Mouse (Mus musculus) midbrain, embryonic 10.5 days (tissue): Measurements from ENCODE around the gene Entpd1. TPM values are rescaled to one million over a fixed set of nuclear protein-coding genes. Genes with fewer than 3 reads are reported as not detected.
"Not testable (repeated sequence)": the region's sequence is repeated elsewhere in the genome, so short reads cannot be mapped to it uniquely, and the experiment has no call there.

Experiments used
- DNase-seq: peaks from one replicate; pipeline ENCODE4 v3.0.0-alpha.2; 2017; ENCODE audit warnings: low spot score
- H3K27ac ChIP-seq: fragments of 300-500 bp; sonication (generic); replicated peaks from 2 replicates; pipeline ENCODE4 v1.5.1; 2016; ENCODE audit warnings: mild to moderate bottlenecking
- H3K27me3 ChIP-seq: fragments of 300-500 bp; sonication (generic); 2 replicates; pipeline ENCODE4 v1.6.1; 2016; ENCODE audit warnings: low read depth, mild to moderate bottlenecking; ENCODE audit not compliant: poor library complexity, severe bottlenecking
- H3K36me3 ChIP-seq: fragments of 300-500 bp; sonication (generic); 2 replicates; pipeline ENCODE4 v1.6.1; 2016; ENCODE audit warnings: mild to moderate bottlenecking, moderate library complexity
- H3K4me1 ChIP-seq: fragments of 300-500 bp; sonication (generic); 2 replicates; pipeline ENCODE4 v1.6.1; 2016
- H3K4me3 ChIP-seq: fragments of 300-500 bp; sonication (generic); 2 replicates; pipeline ENCODE4 v1.5.1; 2016; ENCODE audit warnings: mild to moderate bottlenecking, moderate library complexity
- H3K9me3 ChIP-seq: fragments of 300-500 bp; sonication (generic); replicated peaks from 2 replicates; pipeline ENCODE4 v1.6.1; 2016; ENCODE audit warnings: mild to moderate bottlenecking
- WGBS: fragments of 180-500 bp; shearing (Covaris S2); methylation state at CpG from one replicate; pipeline ENCODE4 v1.1.7; 2016; 5-methylcytosine and 5-hydroxymethylcytosine counted together
- polyA plus RNA-seq: library from polyadenylated mRNA; unstranded; fragments of >200 nt; fragmentation: Nextera tagmentation; extraction: Ambion mirVana; gene quantifications from 2 replicates; pipeline ENCODE4 v1.2.1, GENCODE M21; 2016

Entpd1 gene
- polyA plus RNA-seq, 1 experiment from 2014 or later, result 4.0 TPM

DNA sequence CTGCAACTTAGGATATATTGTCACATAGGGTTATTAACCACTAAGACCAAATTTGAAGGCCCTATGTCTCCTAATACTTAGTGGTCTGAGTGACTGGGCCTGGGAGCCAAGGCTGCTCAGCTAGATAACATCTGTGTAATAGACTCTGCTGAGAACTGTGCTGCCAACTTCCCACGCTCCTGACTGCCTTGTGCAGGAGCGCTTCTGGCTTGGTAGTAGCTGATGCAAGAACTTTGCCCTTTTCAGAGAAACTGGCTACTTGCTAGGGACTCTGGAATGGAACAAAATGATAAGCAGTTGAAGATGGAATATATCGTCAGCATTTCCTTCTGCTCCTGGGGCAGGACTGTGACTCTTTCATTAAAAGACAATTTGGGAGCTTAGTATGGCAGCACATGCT is 16.9 kb upstream of the Entpd1 start:
- DNase-seq, result no peak
- no peaks in the 10 kb centered on the region for H3K27me3 ChIP-seq

DNA sequence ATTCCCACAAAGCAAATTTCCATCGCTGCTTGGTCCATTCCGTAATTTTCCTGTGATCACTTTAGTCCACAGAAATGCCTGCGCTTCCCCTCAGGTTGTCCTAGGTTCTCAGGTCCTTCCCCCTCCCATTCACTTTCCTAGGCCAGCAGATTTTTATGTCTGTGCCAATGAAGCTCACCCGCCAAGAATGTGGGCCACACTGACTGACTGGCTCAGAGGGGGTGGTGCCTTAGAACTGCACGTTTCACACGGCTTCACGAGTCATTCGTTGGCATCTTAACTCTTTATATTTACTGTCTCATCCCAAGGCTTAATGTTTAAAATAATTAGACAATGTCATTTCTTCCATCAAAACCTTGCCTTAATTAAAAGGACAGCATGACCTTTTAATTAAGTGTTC is 16.3 kb upstream of the Entpd1 start:
- 91% methylated on average over 8 of the region's 8 CpGs for WGBS
- Histone ChIP-seq H3K36me3 (peaks cover 31% of the 10 kb centered on the region), H3K4me1 (no peaks in the 10 kb centered on the region), H3K27ac (no peak overlapping the region), H3K27me3 (no peaks in the 10 kb centered on the region), H3K4me3 (no peak overlapping the region), H3K9me3 (no peaks in the 10 kb centered on the region)
- DNase-seq, result no peak

More for the DNA sequence above, 16.9 kb upstream of the Entpd1 start:
- Histone ChIP-seq H3K4me1 (0 out of 2 replicates have a peak, but pooled peaks cover under 1% of the 10 kb centered on the region), H3K4me3 (no peak overlapping the region), H3K27ac (no peak overlapping the region), H3K9me3 (no peaks in the 10 kb centered on the region), H3K36me3 (peaks cover 31% of the 10 kb centered on the region)
- WGBS, result 93% methylated on average over 3 of the region's 3 CpGs

DNA sequence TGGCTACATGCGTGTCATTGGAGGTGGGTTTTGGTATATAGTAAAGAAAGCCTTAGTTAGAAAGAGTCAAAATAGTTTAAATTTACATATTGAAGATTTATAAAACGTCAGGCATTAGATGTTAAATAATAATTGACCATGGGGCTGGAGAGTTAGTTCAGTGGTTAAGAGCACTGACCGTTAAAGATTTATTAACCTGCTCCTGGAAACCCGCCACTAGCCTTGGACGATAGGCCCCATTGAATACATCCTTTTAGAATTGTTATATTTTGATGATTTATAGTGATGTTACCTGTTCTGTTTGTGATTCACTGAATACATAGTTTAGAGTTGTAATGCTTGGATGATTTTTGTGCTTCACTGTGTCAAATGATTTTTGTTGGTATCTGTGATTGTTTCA is 11.3 kb upstream of the Entpd1 start:
- H3K4me1 ChIP-seq, H3K27me3 ChIP-seq, H3K27ac ChIP-seq, H3K9me3 ChIP-seq, DNase-seq, H3K4me3 ChIP-seq: not testable (repeated sequence)
- peaks cover 43% of the 10 kb centered on the region for H3K36me3 ChIP-seq
- 90% methylated on average over 5 of the region's 5 CpGs for WGBS

DNA sequence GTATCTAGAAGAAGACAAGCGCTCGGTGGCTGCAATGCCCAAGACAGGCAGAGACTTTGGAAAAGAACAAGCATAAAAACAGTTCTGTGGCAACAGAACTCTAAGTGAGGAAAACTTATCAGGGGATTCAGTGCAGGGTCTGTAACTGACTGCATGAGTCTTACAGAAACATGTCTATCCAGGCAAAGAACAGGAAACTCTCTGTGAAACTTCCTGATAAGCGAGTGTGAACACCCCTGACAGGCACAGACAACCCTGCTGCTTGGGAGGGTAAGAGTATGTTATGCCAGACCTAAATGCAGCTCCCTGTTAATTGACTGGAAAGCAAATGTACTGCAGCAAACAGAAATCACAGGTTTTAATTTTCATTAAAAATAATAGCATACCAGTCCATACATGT is 10.3 kb upstream of the Entpd1 start:
- Histone ChIP-seq H3K9me3 (no peaks in the 10 kb centered on the region), H3K27ac (no peak overlapping the region), H3K36me3 (peaks cover 48% of the 10 kb centered on the region), H3K4me1 (no peaks in the 10 kb centered on the region), H3K27me3 (no peaks in the 10 kb centered on the region), H3K4me3 (no peak overlapping the region)
- WGBS, result 86% methylated on average over 3 of the region's 3 CpGs
- no peak for DNase-seq

DNA sequence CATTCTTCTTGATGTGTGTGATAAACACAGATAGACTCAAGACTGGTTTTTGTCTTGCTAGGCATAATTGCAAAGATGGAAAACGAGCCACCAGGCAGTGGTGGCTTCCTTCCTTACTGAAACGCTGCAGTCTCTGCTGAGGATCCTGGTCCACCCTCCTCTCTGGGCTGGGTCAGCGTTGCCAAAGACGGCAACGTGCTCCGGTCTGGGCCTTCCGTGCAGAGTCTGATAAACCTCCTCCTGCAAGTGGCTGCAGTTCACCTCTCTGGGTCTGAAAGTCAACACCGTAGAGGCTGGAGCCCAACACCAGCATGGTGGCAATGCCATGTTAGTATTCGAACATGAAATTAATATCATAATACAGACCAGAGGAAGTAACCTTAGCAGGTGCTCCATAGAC is 7.0 kb upstream of the Entpd1 start:
- WGBS, result 92% methylated on average over 9 of the region's 9 CpGs
- Histone ChIP-seq H3K4me3 (no peak overlapping the region), H3K27me3 (no peaks in the 10 kb centered on the region)

DNA sequence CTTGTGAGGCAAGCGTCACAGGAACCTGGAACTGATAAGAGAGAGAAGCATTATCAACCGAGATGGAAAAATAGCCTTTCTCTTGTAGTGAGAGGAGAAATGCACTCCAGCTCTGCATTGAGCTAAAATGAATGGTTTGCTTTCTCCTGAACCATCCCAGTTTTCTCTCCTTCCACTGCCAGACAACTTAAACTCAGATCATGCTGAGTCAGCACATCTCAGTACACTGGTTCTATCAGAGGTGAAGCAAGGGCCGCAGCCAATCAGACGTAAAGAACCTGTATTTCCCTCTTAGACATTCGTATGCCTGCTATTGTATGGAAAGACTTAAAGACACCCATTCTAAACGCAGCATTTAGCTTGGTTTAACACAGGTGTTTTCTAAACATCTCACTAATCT is 4.5 kb upstream of the Entpd1 start:
- H3K27me3 ChIP-seq, result no peaks in the 10 kb centered on the region
- H3K27ac ChIP-seq, result no peak overlapping the region
- H3K36me3 ChIP-seq, result peaks cover 62% of the 10 kb centered on the region
- peaks cover 14% of the 10 kb centered on the region for H3K4me1 ChIP-seq
- no peak for DNase-seq
- WGBS, result 92% methylated on average over 6 of the region's 6 CpGs
- no peaks in the 10 kb centered on the region for H3K9me3 ChIP-seq
- no peak overlapping the region for H3K4me3 ChIP-seq

More for the DNA sequence above, 7.0 kb upstream of the Entpd1 start:
- H3K4me1 ChIP-seq, result no peaks in the 10 kb centered on the region
- H3K27ac ChIP-seq, result no peak overlapping the region
- H3K36me3 ChIP-seq, result peaks cover 71% of the 10 kb centered on the region
- H3K9me3 ChIP-seq, result no peaks in the 10 kb centered on the region
- DNase-seq, result no peak

DNA sequence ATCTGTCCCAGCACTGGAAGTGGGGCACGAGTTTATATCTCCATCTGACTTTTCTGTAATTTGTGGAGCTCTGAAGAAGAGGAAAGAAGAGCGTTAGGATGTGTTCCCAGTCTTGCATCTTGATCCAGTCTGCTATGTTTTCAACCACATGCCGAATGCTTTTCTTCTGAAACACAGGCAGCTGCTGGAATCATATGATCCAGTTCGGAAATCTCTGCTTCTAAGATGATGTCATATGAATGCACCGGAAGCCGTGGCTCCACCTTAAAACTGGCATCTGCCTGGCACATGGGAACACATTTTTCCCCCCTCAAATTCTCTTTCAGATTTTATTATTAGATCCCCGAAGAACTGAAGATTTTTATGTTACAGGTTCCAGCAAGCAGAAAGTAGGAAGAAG is 2.6 kb downstream of the Entpd1 start:
- DNase-seq, result no peak
- no peaks in the 10 kb centered on the region for H3K9me3 ChIP-seq
- 83% methylated on average over 7 of the region's 7 CpGs for WGBS

DNA sequence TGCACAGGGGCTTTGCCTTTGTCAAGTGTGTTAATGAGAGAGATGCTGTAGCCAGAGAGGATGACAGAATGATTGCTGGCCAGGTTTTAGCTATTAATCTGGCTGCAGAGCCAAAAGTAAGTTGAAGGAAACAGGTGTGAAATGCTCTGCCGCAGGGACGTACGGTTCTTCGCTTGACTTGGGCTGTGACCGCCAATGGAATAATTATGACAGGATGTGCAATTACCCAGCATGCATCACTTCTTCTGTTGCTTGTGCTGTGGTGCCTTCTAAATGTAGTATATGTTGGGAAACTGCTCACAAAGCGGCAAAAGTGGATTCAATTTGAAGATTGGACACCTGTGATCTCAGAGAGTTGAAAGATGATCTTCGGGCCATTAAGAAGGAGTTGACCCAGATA is 3.9 kb downstream of the Entpd1 start:
- Histone ChIP-seq H3K27ac (no peak overlapping the region), H3K4me1 (peaks cover 9% of the 10 kb centered on the region), H3K36me3 (no peaks in the 10 kb centered on the region), H3K27me3 (no peaks in the 10 kb centered on the region), H3K4me3 (no peak overlapping the region), H3K9me3 (no peaks in the 10 kb centered on the region)
- DNase-seq, result no peak
- 92% methylated on average over 7 of the region's 7 CpGs for WGBS

More for the DNA sequence above, 2.6 kb downstream of the Entpd1 start:
- Histone ChIP-seq H3K27ac (no peak overlapping the region), H3K4me3 (no peak overlapping the region), H3K27me3 (no peaks in the 10 kb centered on the region), H3K4me1 (peaks cover 14% of the 10 kb centered on the region), H3K36me3 (peaks cover 4% of the 10 kb centered on the region; the same call in 1 of the 2 replicates)

DNA sequence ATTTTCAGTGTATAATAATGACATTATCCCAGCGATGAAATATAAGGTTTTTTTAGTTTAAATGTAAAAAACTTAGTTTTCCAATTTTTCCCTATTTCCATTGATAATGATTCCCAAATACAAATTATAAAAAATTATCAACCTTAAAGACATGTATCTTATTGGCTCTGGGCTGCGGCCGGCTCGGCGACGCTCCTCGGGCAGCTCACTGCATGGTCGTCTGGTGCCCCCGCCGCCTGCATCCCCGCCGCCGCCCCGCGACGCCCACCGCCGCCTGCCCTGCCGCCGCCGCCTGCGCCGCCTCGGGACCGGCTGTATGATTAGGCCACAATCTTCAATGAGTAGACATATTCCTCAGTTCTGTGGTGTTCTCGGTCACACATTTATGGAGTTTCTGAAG is 9.4 kb downstream of the Entpd1 start:
- not testable (repeated sequence) for H3K27ac ChIP-seq, DNase-seq, H3K4me3 ChIP-seq, H3K27me3 ChIP-seq, H3K4me1 ChIP-seq, H3K9me3 ChIP-seq, H3K36me3 ChIP-seq
- WGBS, result 57% methylated on average over 17 of the region's 26 CpGs

DNA sequence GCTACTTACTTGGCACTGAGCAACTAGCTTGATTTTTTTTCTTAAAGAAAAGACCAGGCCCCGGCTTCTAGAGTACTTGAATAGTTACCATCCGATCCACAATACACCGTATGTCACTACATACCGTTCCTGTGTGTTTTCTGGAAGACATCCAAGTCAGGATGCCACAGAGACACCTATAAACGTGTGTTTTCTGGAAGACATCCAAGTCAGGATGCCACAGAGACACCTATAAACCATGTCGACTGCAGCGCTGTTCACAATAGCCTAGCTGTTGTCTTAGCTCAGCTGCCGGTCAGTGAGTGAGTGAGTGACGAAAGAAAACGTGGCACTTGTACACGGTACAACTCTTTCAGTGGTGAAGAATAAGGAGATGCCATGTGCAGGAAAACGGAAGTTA is 13.8 kb downstream of the Entpd1 start:
- no peaks in the 10 kb centered on the region for H3K4me1 ChIP-seq
- no peaks in the 10 kb centered on the region for H3K36me3 ChIP-seq
- no peak overlapping the region for H3K27ac ChIP-seq
- no peaks in the 10 kb centered on the region for H3K27me3 ChIP-seq
- H3K4me3 ChIP-seq, result no peak overlapping the region
- 86% methylated on average over 12 of the region's 12 CpGs for WGBS
- no peaks in the 10 kb centered on the region for H3K9me3 ChIP-seq
- no peak for DNase-seq

DNA sequence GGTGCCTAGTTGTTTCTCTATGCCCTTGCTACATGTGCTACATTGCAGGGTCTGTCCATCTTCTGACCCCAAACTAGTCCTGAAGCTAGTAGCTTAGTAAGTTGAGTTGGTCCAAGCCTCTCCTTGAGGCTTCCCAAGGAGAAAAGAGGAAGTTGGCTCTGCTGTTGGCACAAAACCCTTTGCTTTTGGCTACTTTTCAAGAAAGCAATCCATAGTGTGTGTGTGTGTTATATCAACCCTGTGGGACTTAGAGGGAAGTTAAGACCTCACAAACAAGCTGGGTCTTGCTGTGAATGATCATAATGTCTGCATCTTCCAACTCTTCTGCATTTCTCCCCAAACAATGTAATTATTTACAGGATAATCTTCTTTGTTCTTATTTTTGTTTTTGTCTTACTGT is 16.8 kb downstream of the Entpd1 start:
- Histone ChIP-seq H3K27me3 (no peaks in the 10 kb centered on the region), H3K9me3 (no peaks in the 10 kb centered on the region), H3K4me1 (no peaks in the 10 kb centered on the region), H3K36me3 (no peaks in the 10 kb centered on the region), H3K4me3 (no peak overlapping the region), H3K27ac (no peak overlapping the region)
- no peak for DNase-seq

DNA sequence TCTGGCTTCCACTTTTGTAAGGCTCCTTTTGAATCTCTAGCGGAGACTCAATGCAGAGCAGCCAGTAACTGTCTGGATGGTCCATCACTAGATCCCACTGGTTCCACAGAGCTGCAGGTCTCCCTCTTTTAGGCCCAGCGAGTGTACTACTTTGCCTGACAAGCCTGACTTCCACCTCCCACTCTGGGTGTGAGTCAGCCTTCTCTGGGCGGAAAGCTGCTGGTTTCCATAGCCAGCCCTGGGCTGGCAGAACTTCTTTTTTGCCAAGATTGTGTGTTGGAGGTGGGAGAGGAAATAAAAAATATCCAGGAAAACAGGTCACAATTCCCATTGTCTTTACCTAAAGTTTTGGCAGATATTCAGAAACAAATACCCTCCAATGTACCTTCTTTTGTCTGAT is 17.9 kb downstream of the Entpd1 start:
- Histone ChIP-seq H3K27me3 (no peaks in the 10 kb centered on the region), H3K27ac (no peak overlapping the region), H3K4me1 (no peaks in the 10 kb centered on the region), H3K4me3 (no peak overlapping the region), H3K36me3 (no peaks in the 10 kb centered on the region), H3K9me3 (no peaks in the 10 kb centered on the region)
- WGBS, result 85% methylated on average over 3 of the region's 3 CpGs
- no peak for DNase-seq

DNA sequence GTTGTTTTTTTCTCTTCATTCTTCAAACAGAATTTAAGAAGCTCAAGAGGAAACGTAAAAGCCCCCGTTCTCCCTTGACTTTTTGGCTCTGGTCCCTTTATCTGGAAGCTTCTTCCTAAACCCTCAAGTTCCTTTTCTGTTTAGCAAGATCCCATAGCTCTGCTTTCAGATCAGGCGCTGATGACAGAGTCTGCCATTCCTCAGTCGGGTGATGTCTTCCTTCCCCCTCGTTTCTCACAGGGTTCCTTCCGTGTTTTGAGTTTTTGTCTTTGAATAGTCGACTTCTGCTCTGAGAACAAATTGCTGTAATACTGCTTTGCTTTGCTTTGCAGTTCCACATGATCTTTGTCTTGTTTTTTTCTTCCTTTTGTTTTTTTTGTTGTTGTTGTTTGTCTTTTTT is 18.4 kb downstream of the Entpd1 start:
- H3K36me3 ChIP-seq, result no peaks in the 10 kb centered on the region
- no peaks in the 10 kb centered on the region for H3K9me3 ChIP-seq
- H3K27ac ChIP-seq, result no peak overlapping the region
- no peaks in the 10 kb centered on the region for H3K27me3 ChIP-seq
- WGBS, result 83% methylated on average over 7 of the region's 7 CpGs
- DNase-seq, result no peak
- no peaks in the 10 kb centered on the region for H3K4me1 ChIP-seq
- no peak overlapping the region for H3K4me3 ChIP-seq

DNA sequence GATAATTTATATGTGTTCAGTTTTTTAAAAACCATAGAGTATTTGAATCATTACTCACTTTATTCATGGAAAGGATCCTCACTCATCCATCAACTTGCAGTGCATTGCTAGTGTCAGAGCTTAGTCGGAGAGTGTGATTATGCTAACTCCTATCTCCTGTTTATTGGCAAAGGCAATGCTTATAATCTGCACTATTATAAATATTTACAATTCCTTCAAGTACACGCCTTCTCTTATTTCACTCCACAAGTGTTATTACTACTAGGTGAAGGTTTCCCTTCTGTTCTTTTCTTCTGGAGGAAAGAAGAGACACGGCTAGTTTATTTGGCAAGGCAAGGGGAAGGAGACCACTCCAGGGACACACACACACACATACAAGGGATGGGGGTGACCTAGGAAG is 20.0 kb downstream of the Entpd1 start:
- WGBS, result 85% methylated on average over 3 of the region's 3 CpGs
- Histone ChIP-seq H3K4me1 (no peaks in the 10 kb centered on the region), H3K9me3 (no peaks in the 10 kb centered on the region), H3K27me3 (no peaks in the 10 kb centered on the region), H3K4me3 (no peak overlapping the region), H3K27ac (no peak overlapping the region), H3K36me3 (no peaks in the 10 kb centered on the region)
- no peak for DNase-seq
